Mouse (Mus musculus): ENCODE results near the gene Rgs3.

DNA sequence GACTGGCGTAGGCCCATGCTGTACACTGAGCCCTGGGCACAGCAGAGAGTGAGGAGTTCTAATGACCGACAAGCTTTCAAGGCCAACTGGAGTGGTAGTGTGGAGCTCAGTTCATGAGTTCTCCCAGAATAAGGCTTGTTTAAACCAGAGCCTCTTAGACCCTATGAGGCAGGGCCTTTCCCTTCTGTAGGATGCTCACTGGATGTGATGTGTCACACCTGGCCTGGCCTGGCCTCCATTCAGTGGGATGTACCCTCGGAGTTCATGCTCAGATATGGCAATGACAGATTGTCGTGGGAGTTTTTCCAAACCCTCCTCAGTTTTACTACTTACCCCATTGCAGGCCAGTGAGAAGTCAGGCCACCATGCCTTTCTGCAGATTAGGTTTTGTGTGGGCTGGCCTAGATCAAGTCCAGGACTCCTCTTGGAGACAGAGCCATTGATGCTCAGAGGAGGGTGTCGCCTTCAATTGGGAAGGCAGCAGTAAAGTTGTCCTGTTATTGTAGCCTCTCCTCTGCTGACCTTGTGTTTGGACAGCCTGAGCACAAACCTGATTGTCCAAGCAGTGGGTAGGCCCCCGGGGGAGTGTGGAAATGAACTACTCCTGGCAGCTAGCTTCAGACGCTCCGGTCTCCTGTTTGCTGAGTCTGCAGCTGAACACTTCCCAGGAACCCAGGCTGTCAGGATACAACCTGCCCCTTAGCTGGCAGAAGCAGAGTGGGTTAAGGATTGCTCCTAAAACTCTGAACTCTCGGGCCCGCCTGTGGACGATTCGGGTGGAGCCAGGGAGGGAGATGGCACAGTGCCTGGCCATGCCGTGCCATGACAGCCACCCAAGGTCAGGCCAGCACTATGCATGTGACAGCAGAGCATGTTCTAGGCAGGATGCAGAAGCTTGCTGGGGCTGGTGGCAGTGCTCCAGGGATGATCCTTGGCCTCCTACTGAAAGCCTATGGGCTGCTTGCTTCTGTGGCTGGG lies 109.7 kb downstream of the Rgs3 start:
- TF ChIP-seq CTCF (conservative IDR thresholded peaks at IDR 0.05; ENCODE audit: insufficient read depth, insufficient read length, low read depth, low read length) (no peak), POLR2A (IDR thresholded peaks at IDR 0.05; ENCODE audit: low read depth, low read length) (no peak)

Data from kidney, adult 2 months (tissue).